Mouse (Mus musculus): Measurements from ENCODE around the gene Olfr649. TPM values are rescaled to one million over a fixed set of nuclear protein-coding genes. Genes with fewer than 3 reads are reported as not detected.

The Olfr649 gene
- polyA plus RNA-seq, 1 experiment from 2014 or later, result not detected

- Histone ChIP-seq H3K4me3 (ENCODE audit: low read depth, low read length) (no peak within 1 kb of the TSS), H3K27me3 (ENCODE audit: control insufficient read depth, insufficient read depth, low read depth, low read length) (no peaks in the 10 kb centered on the region), H3K9me3 (replicated peaks; ENCODE audit: control insufficient read depth, low read length, poor library complexity, severe bottlenecking) (no peaks in the 10 kb centered on the region), H3K9ac (ENCODE audit: low read depth, low read length) (no peak within 1 kb of the TSS), H3K36me3 (ENCODE audit: control insufficient read depth, insufficient read depth, low read length) (no peaks in the 10 kb centered on the region), H3K27ac (ENCODE audit: low read length) (no peak within 1 kb of the TSS), H3K4me1 (ENCODE audit: control insufficient read depth, insufficient read depth, low read length) (no peaks in the 10 kb centered on the region), H3K4me2 (ENCODE audit: low read length) (no peak within 1 kb of the TSS)
- no peak for ATAC-seq
- 89% methylated on average over 2 of the region's 2 CpGs for WGBS
Observed at GRCm38 (mm10) chr7:104150456-104150855, 45.3 kb downstream of the Olfr649 start, which contains the start of gene Ubqlnl. Gene Ubqlnl, minus strand, starts transcription at chr7:104150556.

- Histone ChIP-seq H3K4me1 (ENCODE audit: control insufficient read depth, insufficient read depth, low read length) (no peaks in the 10 kb centered on the region), H3K9ac (ENCODE audit: low read depth, low read length) (no peak within 1 kb of the TSS), H3K4me3 (ENCODE audit: low read depth, low read length) (no peak within 1 kb of the TSS), H3K4me2 (ENCODE audit: low read length) (no peak within 1 kb of the TSS), H3K36me3 (ENCODE audit: control insufficient read depth, insufficient read depth, low read length) (no peaks in the 10 kb centered on the region), H3K27me3 (ENCODE audit: control insufficient read depth, insufficient read depth, low read depth, low read length) (no peaks in the 10 kb centered on the region), H3K9me3 (replicated peaks; ENCODE audit: control insufficient read depth, low read length, poor library complexity, severe bottlenecking) (no peaks in the 10 kb centered on the region), H3K27ac (ENCODE audit: low read length) (no peak within 1 kb of the TSS)
- ATAC-seq, result no peak
- WGBS, result 74% methylated on average over 3 of the region's 3 CpGs
Observed at GRCm38 (mm10) chr7:104143179-104143578, 52.6 kb downstream of the Olfr649 start, which contains the start of gene Ubqln3. Gene Ubqln3, minus strand, starts transcription at chr7:104143279.

Other genes starting within 250 kb of the Olfr649 start
- 0.03 TPM in 1 of 2 replicates, not detected in the other for gene Olfr635, start 224.8 kb downstream of the Olfr649 start, polyA plus RNA-seq (2015; fragmentation: Nextera tagmentation; extraction: Ambion mirVana)
- gene Olfr638, start 197.2 kb downstream of the Olfr649 start, polyA plus RNA-seq (2015; fragmentation: Nextera tagmentation; extraction: Ambion mirVana), result not detected in 2 replicates
- gene Olfr639, start 178.7 kb downstream of the Olfr649 start, polyA plus RNA-seq (2015; fragmentation: Nextera tagmentation; extraction: Ambion mirVana), result 0.04 TPM in 1 of 2 replicates, not detected in the other
- gene Olfr640, start 170.4 kb downstream of the Olfr649 start, polyA plus RNA-seq (2015; fragmentation: Nextera tagmentation; extraction: Ambion mirVana), result not detected in 2 replicates
- gene Olfr641, start 160.5 kb downstream of the Olfr649 start, polyA plus RNA-seq (2015; fragmentation: Nextera tagmentation; extraction: Ambion mirVana), result not detected in 2 replicates
- not detected in 2 replicates for gene Olfr642, start 143.3 kb downstream of the Olfr649 start, polyA plus RNA-seq (2015; fragmentation: Nextera tagmentation; extraction: Ambion mirVana)
- gene 4930516K23Rik, start 134.5 kb downstream of the Olfr649 start, polyA plus RNA-seq (2015; fragmentation: Nextera tagmentation; extraction: Ambion mirVana), result not detected in 2 replicates
- not detected in 2 replicates for gene Olfr644, start 124.1 kb downstream of the Olfr649 start, polyA plus RNA-seq (2015; fragmentation: Nextera tagmentation; extraction: Ambion mirVana)
- gene Olfr645, start 110.5 kb downstream of the Olfr649 start, polyA plus RNA-seq (2015; fragmentation: Nextera tagmentation; extraction: Ambion mirVana), result not detected in 2 replicates
- not detected in 2 replicates for gene Olfr646, start 91.1 kb downstream of the Olfr649 start, polyA plus RNA-seq (2015; fragmentation: Nextera tagmentation; extraction: Ambion mirVana)
- gene Ubqln5, start 66.2 kb downstream of the Olfr649 start, polyA plus RNA-seq (2015; fragmentation: Nextera tagmentation; extraction: Ambion mirVana), result not detected in 2 replicates
- not detected in 2 replicates for gene Olfr643, start 58.6 kb downstream of the Olfr649 start, polyA plus RNA-seq (2015; fragmentation: Nextera tagmentation; extraction: Ambion mirVana)
- gene Ubqln3, start 52.7 kb downstream of the Olfr649 start, polyA plus RNA-seq (2015; fragmentation: Nextera tagmentation; extraction: Ambion mirVana), result not detected in 2 replicates
- gene Ubqlnl, start 45.4 kb downstream of the Olfr649 start, polyA plus RNA-seq (2015; fragmentation: Nextera tagmentation; extraction: Ambion mirVana), result not detected in 2 replicates
- gene Olfm5, start 31.2 kb downstream of the Olfr649 start, polyA plus RNA-seq (2015; fragmentation: Nextera tagmentation; extraction: Ambion mirVana), result not detected in 2 replicates
- 0.66 and 0.67 TPM in 2 replicates for gene Olfr648, start 12.6 kb downstream of the Olfr649 start, polyA plus RNA-seq (2015; fragmentation: Nextera tagmentation; extraction: Ambion mirVana)
- gene Trim6, start 22.8 kb upstream of the Olfr649 start, polyA plus RNA-seq (2015; fragmentation: Nextera tagmentation; extraction: Ambion mirVana), result 0.35 and 0.46 TPM in 2 replicates
- 0.76 and 0.89 TPM in 2 replicates for gene Trim34a, start 48.5 kb upstream of the Olfr649 start, polyA plus RNA-seq (2015; fragmentation: Nextera tagmentation; extraction: Ambion mirVana)
- gene Trim5, start 92.1 kb upstream of the Olfr649 start, polyA plus RNA-seq (2015; fragmentation: Nextera tagmentation; extraction: Ambion mirVana), result 0.12 and 0.21 TPM in 2 replicates
- 1.6 and 1.7 TPM in 2 replicates for gene Trim12a, start 119.5 kb upstream of the Olfr649 start, polyA plus RNA-seq (2015; fragmentation: Nextera tagmentation; extraction: Ambion mirVana)
- not detected in 2 replicates for gene Trim34b, start 133.5 kb upstream of the Olfr649 start, polyA plus RNA-seq (2015; fragmentation: Nextera tagmentation; extraction: Ambion mirVana)
- 1.4 and 1.5 TPM in 2 replicates for gene Trim12c, start 157.4 kb upstream of the Olfr649 start, polyA plus RNA-seq (2015; fragmentation: Nextera tagmentation; extraction: Ambion mirVana)
- gene Trim30b, start 173.9 kb upstream of the Olfr649 start, polyA plus RNA-seq (2015; fragmentation: Nextera tagmentation; extraction: Ambion mirVana), result not detected in 2 replicates
- gene Trim30c, start 204.9 kb upstream of the Olfr649 start, polyA plus RNA-seq (2015; fragmentation: Nextera tagmentation; extraction: Ambion mirVana), result not detected in 2 replicates